Mouse (Mus musculus) cerebellum, adult 18-20 months (tissue): ENCODE measurements around the gene Scfd2.

ENCODE experiments used
- DNase-seq, 2 experiments: peaks; one replicate each; pipeline ENCODE4 v3.0.0; 2021

The Scfd2 gene

DNA sequence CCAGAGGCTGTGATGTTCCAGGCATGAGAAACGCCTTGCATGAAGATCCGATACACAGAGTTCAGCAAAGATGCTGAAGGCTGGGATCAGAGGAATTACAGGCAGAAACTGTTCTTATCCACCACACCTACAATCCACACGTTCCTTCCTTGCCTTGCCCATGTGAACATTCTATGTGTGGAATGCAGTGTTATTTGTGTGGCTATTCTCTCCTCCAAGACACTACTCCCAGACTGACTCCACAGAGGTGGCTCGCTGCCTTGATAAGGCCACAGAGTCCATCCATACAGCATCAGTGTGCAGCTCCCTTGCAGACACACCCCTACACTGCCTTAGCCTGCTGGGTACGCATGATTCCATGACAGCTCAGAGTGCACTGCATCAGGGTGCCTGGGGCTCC, 221.5 kb downstream of the Scfd2 start:
- no peak for DNase-seq

DNA sequence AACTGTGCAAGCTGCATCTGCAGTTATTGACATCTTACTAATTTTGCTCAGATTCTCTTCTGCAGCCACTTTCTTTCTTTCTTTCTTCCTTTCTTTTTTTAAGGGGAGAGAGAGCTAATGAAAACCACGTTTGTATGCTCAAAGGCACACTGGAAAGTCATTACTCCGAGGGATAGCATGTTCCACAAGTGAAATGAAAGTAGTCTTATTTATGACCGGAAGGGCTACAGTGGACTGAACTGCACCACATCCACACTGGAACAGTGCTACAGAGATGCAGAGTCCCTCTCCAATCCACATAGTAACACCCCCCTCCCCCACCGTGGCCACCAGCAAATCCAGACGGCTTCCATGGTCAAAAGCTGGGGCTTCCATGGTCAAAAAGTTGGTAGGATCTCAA, 224.3 kb downstream of the Scfd2 start:
- DNase-seq: no peak

GRCm38 (mm10) chr5:74305533-74306189, 225.9 kb downstream of the Scfd2 start:
- DNase-seq: no peak

DNA sequence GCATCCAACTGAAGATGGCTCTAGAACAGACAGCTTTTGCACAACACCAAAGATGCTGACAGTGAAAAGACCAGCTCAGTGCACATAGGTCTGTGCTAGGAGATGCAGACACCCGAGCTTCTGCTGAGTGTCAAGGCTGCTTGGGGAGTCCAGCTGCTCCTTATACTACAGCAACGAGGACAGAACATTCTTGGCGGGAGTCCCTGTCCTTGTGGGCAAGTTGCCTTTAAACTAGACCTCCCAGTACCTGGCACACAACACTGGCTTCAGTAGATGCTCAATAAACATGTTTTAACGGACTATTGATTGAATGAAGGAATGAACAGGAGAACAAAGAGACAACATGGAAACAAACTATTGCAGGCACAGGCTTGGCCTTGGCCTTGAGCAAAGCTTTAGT, 226.8 kb downstream of the Scfd2 start:
- DNase-seq: no peak

GRCm38 (mm10) chr5:74302331-74302730, 229.2 kb downstream of the Scfd2 start:
- DNase-seq: no peak

GRCm38 (mm10) chr5:74301443-74301842, 230.1 kb downstream of the Scfd2 start:
- no peak for DNase-seq

GRCm38 (mm10) chr5:74300931-74301330, 230.6 kb downstream of the Scfd2 start:
- no peak for DNase-seq

- no peak for DNase-seq
Observed at GRCm38 (mm10) chr5:74300140-74300539, 231.4 kb downstream of the Scfd2 start.

GRCm38 (mm10) chr5:74297113-74297512, 234.4 kb downstream of the Scfd2 start:
- DNase-seq: no peak

GRCm38 (mm10) chr5:74296096-74296495, 235.5 kb downstream of the Scfd2 start:
- DNase-seq: no peak

- DNase-seq: no peak
Observed at GRCm38 (mm10) chr5:74293513-74293912, 238.0 kb downstream of the Scfd2 start.

DNA sequence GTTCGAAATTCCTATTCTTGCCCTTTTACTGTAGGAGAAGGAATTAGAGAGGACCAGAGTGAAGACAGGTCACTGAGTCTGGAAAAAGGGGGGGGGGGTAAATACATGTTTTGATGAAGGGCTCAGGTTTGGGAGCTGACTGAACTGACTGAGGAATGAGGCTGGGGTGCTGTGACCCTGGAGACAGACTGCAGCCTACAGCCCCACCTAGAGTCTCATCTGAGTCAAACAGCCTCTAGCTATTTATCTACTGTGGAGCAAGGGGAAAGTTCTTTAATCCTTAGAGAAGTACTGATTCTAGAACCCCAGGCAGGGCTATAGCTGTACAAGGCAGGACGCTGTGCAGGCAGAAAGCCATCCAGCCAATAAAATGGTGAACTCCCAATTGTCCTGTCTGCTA, 239.5 kb downstream of the Scfd2 start:
- DNase-seq: no peak

- no peak for DNase-seq
Observed at GRCm38 (mm10) chr5:74291575-74291974, 240.0 kb downstream of the Scfd2 start.

DNA sequence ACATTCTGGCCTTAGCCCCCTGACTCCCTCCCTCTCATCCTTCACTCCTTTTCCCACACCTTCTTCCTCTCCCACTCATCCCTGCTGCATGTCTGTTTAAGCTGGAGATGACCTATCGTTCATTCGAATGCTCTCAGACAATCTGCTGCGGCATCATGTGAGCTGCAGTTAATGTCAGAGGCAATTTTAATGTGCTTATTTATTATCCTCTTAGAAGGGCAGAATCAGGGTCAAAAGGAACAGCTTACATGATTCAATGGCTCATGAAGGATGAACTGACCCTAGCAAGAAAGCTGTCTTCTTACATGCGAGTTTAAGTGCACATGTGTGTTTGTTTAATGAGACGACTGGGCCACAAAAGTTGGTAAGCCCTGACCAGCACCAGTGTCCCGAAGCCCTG, 241.6 kb downstream of the Scfd2 start:
- no peak for DNase-seq

- no peak for DNase-seq
Observed at GRCm38 (mm10) chr5:74288206-74288605, 243.4 kb downstream of the Scfd2 start.

DNA sequence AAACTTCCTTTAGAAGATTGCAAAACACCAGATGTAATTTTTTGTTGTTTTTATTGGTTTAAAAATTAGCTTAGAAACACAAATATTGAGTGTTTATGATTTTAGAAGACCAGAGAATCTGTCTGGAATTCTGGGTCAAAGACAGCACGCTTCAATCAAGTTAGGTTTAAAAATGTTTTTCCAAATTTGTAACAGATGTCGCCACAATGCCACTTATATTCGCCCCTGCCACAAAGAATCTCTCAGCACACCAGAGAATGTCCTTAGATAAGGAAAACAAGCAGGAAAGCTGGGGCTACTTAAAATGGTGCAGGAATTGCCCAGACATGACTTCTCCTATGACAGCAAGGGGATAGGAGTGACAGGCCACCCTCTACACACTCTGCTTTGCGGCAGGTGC, 245.3 kb downstream of the Scfd2 start:
- no peak for DNase-seq

GRCm38 (mm10) chr5:74285764-74286163, 245.8 kb downstream of the Scfd2 start:
- DNase-seq: no peak

DNA sequence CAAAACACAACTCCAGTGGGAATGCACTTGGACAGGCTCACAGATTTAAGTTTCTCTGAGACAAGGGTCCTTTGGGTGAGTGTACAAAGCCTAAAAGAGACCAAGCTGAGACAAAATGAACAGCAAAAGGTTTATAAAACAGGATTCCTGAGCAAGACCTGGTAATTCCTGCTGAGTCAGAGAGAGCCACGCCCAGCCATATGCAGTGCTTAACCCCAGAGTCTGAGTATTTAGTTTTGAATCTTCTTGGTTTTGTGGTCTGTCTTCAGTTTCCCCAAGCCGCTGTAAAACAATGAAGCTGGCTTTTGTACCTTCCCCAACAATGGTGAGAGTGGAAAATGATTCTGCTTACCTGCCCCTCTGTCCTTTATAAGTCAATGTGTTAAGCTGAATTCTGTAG, 246.3 kb downstream of the Scfd2 start:
- no peak for DNase-seq

- peak; percentile 37 to 50 for DNase-seq
Observed at GRCm38 (mm10) chr5:74283545-74283944, 248.0 kb downstream of the Scfd2 start.

- DNase-seq: peak in 1 of 2 experiments; percentile 40
Observed at GRCm38 (mm10) chr5:74281480-74281879, 250.1 kb downstream of the Scfd2 start.

GRCm38 (mm10) chr5:74279673-74280072, 251.9 kb downstream of the Scfd2 start:
- no peak for DNase-seq

DNA sequence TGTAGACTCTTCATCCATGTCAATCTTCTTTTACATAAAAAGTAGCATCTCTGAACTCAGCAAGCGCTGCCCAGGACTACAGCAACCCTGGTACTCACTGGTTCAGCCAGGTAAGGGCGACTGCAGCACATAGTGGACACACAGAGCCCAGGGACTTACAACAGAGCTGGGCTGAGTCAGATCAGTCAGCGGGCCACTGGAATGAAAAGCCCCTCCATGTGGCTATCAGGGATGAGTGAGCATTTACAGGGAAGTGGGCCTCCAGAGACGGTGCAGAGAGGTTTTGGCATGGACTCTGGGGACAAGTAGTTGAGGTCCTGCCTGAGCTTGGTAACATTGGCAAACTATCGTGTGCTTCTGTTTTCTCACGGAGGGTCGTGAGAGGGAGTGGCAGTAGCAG, 253.1 kb downstream of the Scfd2 start:
- no peak for DNase-seq

DNA sequence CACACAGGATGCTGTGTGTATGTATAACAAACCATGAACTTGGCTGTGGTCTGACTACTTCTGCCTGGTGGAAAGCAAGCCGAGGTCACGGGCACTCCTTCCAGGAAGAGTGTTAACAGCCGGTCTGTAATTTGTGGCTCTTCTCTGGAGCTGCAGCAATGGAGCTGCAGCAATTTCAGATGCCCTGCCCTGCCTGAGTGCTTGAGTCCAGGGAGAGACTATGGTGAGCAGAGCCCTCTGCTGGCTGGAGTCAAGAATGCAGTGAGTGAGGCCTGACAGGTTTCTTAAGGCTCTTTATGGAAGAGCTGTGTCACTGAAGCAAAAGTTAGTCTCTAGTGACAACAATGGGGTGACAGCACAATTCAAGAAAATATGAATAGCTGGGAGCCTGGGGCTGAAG, 253.8 kb downstream of the Scfd2 start:
- DNase-seq: peak; percentile 91 to 92

DNA sequence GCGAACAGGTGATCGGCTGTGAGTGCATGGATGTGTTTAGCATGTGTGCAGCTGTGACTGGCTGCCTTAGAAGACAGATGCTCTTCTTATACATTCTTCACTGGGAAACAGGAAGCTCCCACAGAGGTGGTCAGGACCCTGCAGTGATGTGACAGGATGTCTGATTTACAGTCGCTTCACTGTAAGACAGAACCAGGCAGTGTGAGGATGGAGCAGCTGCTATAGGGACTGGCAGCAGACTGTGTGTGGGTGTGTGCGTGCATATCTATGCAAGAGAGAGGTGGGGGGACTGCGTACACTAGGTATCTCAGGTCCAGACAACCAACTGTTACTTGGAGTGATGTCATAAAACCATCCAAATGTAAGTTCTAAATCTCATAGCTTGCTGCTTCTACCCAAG, 254.3 kb downstream of the Scfd2 start:
- no peak for DNase-seq

DNA sequence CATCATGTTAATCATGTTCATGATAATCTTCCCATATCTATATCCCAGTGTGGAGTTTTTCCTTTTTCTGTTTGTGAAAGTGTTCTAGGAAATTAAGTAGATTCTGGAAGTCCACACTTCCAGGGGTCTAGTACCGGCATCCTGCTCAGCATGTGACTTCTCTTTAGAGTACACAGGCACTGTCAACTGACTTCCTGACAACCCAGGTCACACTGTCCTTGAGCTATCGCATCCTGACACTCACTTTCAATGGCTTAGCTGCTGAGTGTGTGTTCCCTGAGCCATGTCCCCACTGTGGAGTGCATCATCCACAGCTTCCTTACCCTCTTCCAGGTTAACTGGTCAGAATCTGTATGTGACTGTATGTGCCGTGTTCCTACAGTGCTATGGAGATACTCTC, 258.2 kb downstream of the Scfd2 start:
- DNase-seq: no peak
